Mouse (Mus musculus) neural tube, embryonic 12.5 days (tissue): ENCODE measurements at regions not wholly inside any gene's neighbourhood (a gene's known extent, or its start where the extent isn't known, plus 50 kb on each side); places are given as distances from the start of the nearest gene placed in this dataset.

ENCODE experiments used
- ATAC-seq: fragments of 200-750 bp; cut with Nextera tagmentation; 2 replicates; pipeline ENCODE4 v1.8.0; 2017; ENCODE audit warnings: low read depth, mild to moderate bottlenecking, moderate TSS enrichment, moderate library complexity; ENCODE audit not compliant: low FRiP score
- H3K27ac ChIP-seq: fragments of 300-500 bp; sonication (generic); 2 replicates; pipeline ENCODE4 v1.5.1; 2016
- H3K27me3 ChIP-seq: fragments of 300-500 bp; sonication (generic); replicated peaks from 2 replicates; pipeline ENCODE4 v1.6.1; 2016; ENCODE audit warnings: mild to moderate bottlenecking
- H3K36me3 ChIP-seq: fragments of 300-500 bp; sonication (generic); 2 replicates; pipeline ENCODE4 v1.6.1; 2016; ENCODE audit warnings: mild to moderate bottlenecking
- H3K4me1 ChIP-seq: fragments of 300-500 bp; sonication (generic); 2 replicates; pipeline ENCODE4 v1.6.1; 2016
- H3K4me2 ChIP-seq: fragments of 300-500 bp; sonication (generic); replicated peaks from 2 replicates; pipeline ENCODE4 v1.6.1; 2016; ENCODE audit warnings: mild to moderate bottlenecking
- H3K4me3 ChIP-seq: fragments of 300-500 bp; sonication (generic); 2 replicates; pipeline ENCODE4 v1.5.1; 2016
- H3K9ac ChIP-seq: fragments of 300-500 bp; sonication (generic); 2 replicates; pipeline ENCODE4 v1.6.1; 2016; ENCODE audit warnings: mild to moderate bottlenecking
- H3K9me3 ChIP-seq: fragments of 300-500 bp; sonication (generic); 2 replicates; pipeline ENCODE4 v1.6.1; 2016; ENCODE audit warnings: mild to moderate bottlenecking
- WGBS: fragments of 180-500 bp; shearing (Covaris S2); methylation state at CpG from one replicate; pipeline ENCODE4 v1.1.7; 2016; 5-methylcytosine and 5-hydroxymethylcytosine counted together

DNA sequence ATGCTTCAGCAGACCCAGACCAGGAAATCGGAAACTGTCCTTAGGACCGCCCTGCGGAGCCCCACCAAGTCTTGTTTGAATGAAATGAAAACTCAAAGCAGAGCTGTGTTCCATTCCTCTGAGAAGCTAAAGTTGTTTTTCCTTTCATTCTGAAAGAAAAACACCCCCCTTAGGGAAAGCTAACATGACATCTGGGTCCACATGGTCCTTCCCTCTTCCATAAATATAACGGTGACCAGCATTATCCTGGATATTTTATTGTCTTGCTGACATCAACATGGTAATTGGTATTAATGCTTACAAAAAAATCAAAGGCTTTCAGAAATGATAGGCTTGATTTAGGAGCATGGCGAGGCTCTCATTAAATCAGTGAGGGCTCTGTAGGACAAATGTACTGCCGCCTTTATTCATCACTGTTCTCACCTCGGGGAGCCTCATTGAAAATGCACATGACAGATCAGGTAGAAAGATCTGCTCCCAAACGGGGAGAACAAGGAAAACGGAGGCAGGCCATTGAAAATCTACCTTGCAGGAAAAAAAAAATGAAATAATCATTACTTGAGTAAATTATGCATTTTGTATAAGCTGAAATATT lies 381.0 kb upstream of the Klf12 start:
- no peak overlapping the region for H3K27ac ChIP-seq
- peak overlapping the region; percentile 12; the same call in 1 of the 2 replicates for H3K4me2 ChIP-seq
- no peak overlapping the region for H3K4me3 ChIP-seq

DNA sequence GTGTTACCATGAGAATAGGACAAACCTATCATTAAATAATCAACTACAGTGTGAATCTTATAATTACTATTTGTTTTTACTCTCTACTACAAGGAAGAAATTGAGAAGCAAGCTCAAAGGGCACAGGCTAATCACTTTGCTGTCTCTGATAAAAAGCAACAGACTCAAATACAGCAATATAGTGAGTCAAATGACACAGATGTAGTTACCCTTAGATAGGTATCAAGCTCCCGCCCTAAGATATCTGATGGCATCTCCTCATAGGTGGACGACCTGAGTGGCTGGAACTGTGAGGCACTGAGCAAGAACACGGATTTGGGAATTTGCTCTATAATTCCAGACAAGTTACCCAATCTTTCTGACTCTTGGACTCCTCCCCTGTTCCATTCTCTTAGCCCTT lies 379.7 kb upstream of the Klf12 start:
- Histone ChIP-seq H3K27ac (no peak overlapping the region), H3K4me1 (no peaks in the 10 kb centered on the region), H3K9me3 (no peaks in the 10 kb centered on the region), H3K27me3 (no peaks in the 10 kb centered on the region), H3K9ac (no peak overlapping the region), H3K4me3 (no peak overlapping the region), H3K4me2 (no peak overlapping the region), H3K36me3 (no peaks in the 10 kb centered on the region)
- ATAC-seq: no peak
- WGBS: 82% methylated on average over 3 of the region's 3 CpGs

More for the DNA sequence above, 381.0 kb upstream of the Klf12 start:
- Histone ChIP-seq H3K4me1 (no peaks in the 10 kb centered on the region), H3K27me3 (no peaks in the 10 kb centered on the region), H3K36me3 (no peaks in the 10 kb centered on the region), H3K9ac (no peak overlapping the region), H3K9me3 (no peaks in the 10 kb centered on the region)
- WGBS: 22% methylated on average over 9 of the region's 9 CpGs
- peak; percentile 63; the same call in 1 of the 2 replicates for ATAC-seq

DNA sequence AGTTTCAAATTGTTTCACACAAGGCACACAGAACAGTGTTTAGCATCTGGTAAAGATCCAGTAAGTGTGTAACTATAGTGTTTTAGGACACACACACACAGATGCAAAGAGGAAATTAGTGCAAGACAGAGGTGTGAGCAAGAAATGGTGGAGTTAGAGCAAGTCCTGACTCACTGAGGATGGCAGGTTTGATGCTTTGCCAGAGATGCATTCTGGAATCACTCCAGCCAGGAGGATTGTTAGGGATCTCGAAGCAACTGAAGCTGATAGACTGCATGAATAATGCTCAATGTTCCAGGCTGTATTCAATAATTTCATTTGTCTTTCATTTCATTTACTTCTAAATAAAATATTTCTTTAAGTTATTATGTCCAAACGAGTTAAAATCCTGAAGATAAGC lies 357.6 kb upstream of the Klf12 start:
- Histone ChIP-seq H3K9me3 (no peaks in the 10 kb centered on the region), H3K36me3 (no peaks in the 10 kb centered on the region), H3K27ac (no peak overlapping the region), H3K27me3 (no peaks in the 10 kb centered on the region), H3K9ac (no peak overlapping the region), H3K4me1 (no peaks in the 10 kb centered on the region), H3K4me2 (no peak overlapping the region), H3K4me3 (no peak overlapping the region)
- 79% methylated on average over 2 of the region's 2 CpGs for WGBS
- ATAC-seq: no peak

DNA sequence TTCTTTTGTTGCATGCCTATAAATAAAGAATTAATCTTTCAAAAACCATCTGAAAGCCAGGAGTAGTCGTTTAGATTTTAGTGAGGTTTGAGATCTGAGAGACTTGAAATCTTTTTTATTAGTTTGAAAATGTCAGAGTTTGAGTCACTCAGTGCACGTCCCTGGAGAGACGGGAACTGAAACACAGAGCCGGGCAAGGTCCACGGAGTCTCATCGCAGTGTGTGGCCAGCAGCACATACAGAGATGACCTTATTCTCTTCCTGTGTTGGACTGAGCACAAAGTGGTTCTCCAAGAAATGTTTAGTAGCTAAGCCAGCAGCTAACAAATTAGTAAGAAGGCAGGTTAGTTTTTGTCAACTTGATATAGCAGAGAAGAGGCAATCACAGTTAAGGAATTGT lies 350.0 kb upstream of the Klf12 start:
- Histone ChIP-seq H3K9me3 (no peaks in the 10 kb centered on the region), H3K36me3 (no peaks in the 10 kb centered on the region), H3K27ac (no peak overlapping the region), H3K9ac (no peak overlapping the region), H3K4me3 (no peak overlapping the region), H3K4me2 (no peak overlapping the region), H3K27me3 (no peaks in the 10 kb centered on the region), H3K4me1 (no peaks in the 10 kb centered on the region)
- 76% methylated on average over 6 of the region's 6 CpGs for WGBS
- no peak for ATAC-seq

DNA sequence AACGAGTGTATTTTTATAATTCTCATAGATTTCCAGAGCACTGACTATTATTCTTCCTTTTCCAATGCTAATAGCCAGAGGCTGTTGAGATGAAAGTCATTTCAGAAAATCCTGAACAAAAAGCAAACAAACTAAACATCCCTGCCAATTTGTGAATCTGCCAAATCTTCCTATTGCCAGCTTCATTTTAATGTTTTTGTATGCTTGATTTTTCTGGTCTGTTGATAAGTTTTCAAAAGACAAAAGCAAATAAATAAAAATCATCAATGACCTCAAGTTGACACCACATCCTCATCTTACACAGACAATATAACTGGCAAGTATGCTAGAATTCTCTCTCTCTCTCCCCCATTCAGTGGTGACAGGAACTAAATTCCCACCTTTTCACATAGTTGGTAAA lies 347.2 kb upstream of the Klf12 start:
- no peak overlapping the region for H3K9ac ChIP-seq
- no peaks in the 10 kb centered on the region for H3K9me3 ChIP-seq
- ATAC-seq: no peak
- H3K36me3 ChIP-seq: no peaks in the 10 kb centered on the region
- H3K27me3 ChIP-seq: no peaks in the 10 kb centered on the region
- H3K4me2 ChIP-seq: no peak overlapping the region
- H3K4me3 ChIP-seq: no peak overlapping the region
- no peaks in the 10 kb centered on the region for H3K4me1 ChIP-seq
- WGBS: 80% methylated on average over 1 of the region's 1 CpGs
- H3K27ac ChIP-seq: no peak overlapping the region

DNA sequence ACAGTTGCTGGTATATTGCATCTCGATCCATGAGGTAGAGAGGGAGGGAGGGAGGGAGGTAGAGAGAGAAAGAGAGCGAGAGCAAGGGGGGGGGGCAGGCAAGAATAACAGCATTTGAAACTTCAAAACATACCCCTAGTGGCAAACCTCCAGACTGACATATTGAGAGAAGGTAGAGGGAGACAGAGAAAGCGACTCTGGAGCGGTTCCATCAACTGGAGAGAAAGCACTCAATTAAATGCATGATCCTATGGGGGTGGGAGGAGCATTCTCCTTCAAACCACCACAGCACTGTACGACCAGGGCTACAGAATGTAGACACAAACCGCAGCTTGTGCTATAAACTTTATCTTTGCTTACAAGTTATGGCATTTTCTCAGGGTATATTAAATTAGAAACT lies 345.7 kb upstream of the Klf12 start:
- H3K27ac ChIP-seq: no peak overlapping the region
- H3K4me3 ChIP-seq: no peak overlapping the region
- ATAC-seq: no peak
- no peaks in the 10 kb centered on the region for H3K9me3 ChIP-seq
- no peak overlapping the region for H3K4me2 ChIP-seq
- no peaks in the 10 kb centered on the region for H3K4me1 ChIP-seq
- no peak overlapping the region for H3K9ac ChIP-seq
- H3K27me3 ChIP-seq: no peaks in the 10 kb centered on the region
- no peaks in the 10 kb centered on the region for H3K36me3 ChIP-seq
- WGBS: 67% methylated on average over 6 of the region's 6 CpGs

DNA sequence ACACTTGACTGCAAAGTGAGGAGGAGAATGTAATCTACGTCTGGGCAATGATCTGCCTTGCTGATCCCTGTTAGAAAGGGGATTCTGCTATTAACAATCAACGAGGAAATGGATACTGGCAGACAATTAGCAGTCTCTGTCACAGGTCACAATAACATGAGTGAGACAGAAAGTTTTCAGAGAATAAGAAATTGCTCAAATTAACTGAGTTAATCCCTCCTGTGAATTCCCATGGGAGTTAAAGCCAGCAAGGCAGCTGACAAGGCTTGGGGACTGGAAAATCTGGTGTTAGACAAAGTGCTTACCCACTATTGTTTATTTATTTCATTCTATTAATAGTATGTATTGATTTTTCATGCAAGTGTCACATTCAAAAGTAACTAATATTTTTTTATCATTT lies 343.0 kb upstream of the Klf12 start:
- Histone ChIP-seq H3K4me1 (no peaks in the 10 kb centered on the region), H3K9ac (no peak overlapping the region), H3K4me2 (no peak overlapping the region), H3K4me3 (no peak overlapping the region), H3K36me3 (no peaks in the 10 kb centered on the region), H3K27ac (no peak overlapping the region), H3K9me3 (no peaks in the 10 kb centered on the region), H3K27me3 (no peaks in the 10 kb centered on the region)
- ATAC-seq: no peak
- WGBS: 54% methylated on average over 2 of the region's 2 CpGs

DNA sequence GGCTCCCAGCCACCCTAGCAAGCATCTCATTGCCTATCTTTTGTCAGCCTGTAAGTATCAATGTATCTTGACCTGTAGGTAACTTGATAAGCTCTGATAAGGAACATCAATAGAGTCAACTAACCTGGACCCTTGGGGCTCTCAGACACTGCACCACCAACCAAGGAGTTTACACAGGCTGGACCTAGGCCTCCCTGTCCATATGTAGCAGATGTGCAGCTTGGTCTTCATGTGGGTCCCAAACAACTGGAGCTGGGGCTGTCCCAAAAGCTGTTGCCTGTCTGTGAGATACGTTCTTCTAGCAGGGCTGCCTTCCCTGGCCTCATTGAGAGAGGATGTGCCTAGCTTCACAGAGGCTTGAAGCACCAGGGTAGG lies 335.2 kb upstream of the Klf12 start:
- Histone ChIP-seq H3K27ac (no peak overlapping the region), H3K27me3 (no peaks in the 10 kb centered on the region), H3K4me1 (peaks cover 11% of the 10 kb centered on the region), H3K4me3 (no peak overlapping the region), H3K9ac (no peak overlapping the region), H3K9me3 (no peaks in the 10 kb centered on the region), H3K36me3 (no peaks in the 10 kb centered on the region), H3K4me2 (no peak overlapping the region)
- 61% methylated on average over 1 of the region's 1 CpGs for WGBS
- ATAC-seq: no peak

DNA sequence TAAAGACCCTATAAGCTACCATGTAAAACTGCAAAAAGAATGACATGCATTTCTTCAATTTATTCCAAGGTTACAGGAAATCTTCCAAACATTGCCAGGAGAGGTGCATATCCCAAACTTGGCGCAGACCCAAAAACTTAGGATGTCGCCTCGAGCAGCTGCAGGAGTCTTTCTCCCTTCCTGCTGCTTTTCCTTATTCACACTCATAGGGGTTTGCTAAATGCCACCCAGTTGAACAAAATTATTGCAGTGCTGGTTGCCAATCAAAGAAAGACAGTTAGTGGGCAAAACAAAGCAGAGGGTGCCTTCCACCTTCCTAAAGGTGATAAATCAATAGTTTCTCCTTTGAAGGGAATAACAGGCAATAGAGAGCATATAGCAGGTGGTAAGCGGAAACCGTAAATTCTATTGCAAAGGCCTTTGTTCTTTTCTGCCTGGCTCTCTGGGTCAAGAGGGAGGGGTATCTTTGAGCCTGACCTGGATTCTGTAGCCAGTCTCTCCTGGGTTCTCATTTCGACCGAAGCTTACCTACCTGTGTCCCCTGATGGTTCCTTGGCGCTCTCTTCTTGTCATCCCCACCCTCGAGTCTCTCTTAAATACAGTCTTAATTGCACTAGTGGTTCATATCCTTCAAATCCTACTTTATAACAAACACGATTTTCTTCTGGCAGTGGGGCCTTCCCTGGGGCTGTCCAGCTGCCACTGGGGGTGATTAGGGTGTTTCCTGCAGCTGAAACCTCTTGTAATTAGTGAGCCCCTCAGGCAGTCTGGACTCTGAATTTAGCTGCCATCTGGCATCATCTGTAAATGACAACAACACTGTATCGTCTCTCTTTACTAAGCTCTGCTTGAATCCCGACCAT lies 334.5 kb upstream of the Klf12 start:
- H3K4me2 ChIP-seq: no peak overlapping the region
- peak; percentile 91 for ATAC-seq
- H3K9me3 ChIP-seq: no peaks in the 10 kb centered on the region
- no peaks in the 10 kb centered on the region for H3K36me3 ChIP-seq
- H3K9ac ChIP-seq: no peak overlapping the region
- H3K27ac ChIP-seq: no peak overlapping the region
- H3K4me3 ChIP-seq: no peak overlapping the region
- H3K4me1 ChIP-seq: peaks cover 11% of the 10 kb centered on the region
- 26% methylated on average over 12 of the region's 12 CpGs for WGBS
- no peaks in the 10 kb centered on the region for H3K27me3 ChIP-seq

DNA sequence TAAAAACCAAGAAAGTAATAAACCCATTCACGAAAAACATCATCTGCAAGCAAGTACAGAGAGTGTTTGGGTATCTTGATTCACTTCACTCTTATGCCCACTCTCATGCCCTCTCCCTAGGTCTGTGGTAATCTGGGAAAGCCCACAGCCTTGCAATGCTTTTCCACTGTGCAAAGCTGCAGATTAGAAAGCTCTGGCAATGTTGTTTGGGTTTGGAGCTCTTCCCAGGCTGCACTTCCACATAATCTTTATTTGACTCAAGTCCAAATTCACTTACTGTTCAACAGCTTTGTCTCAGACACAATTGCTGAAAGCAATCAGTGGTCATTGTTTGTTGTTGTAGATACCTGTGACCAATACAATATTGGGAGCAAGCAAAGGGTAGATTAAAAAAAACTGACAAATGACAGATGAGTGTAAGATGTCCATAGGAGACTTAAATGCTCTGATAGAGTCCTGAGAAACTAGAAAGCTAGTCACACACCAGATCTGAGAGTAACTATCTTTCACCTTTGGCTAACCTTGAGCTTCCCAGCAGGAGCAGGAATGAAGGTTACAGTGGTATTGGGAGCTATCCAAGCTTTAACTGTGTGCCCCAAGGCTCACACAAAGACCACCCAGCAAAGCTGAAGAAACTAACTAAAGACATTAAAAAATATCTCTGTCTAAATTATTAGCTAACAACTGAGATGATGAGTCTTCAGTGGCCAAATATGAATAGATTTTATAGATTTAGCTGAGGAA lies 325.7 kb upstream of the Klf12 start:
- Histone ChIP-seq H3K27ac (no peak overlapping the region), H3K27me3 (no peaks in the 10 kb centered on the region), H3K4me2 (no peak overlapping the region), H3K4me3 (no peak overlapping the region), H3K36me3 (no peaks in the 10 kb centered on the region), H3K4me1 (no peaks in the 10 kb centered on the region), H3K9me3 (no peaks in the 10 kb centered on the region), H3K9ac (no peak overlapping the region)
- 87% methylated on average over 1 of the region's 1 CpGs for WGBS
- ATAC-seq: no peak

DNA sequence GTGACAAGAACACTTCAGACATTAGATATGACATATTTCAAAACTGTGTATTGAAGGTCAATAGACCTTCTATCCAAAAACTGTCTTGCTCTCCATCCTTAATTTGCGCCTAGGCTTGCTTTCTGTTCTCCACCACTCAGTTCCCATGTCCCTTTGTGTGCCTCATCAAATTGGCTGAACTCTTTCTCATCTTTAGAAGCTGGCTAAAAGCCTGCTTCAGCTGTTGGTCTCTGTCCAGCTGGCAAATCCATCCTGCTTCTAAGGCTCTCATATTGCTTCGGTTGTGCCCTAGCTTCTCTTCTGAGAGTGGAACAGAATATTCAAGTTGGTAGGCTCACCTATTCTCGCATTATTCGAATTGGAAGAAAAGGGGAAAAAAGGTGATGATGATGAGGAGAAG lies 322.6 kb upstream of the Klf12 start:
- Histone ChIP-seq H3K36me3 (no peaks in the 10 kb centered on the region), H3K27ac (no peak overlapping the region), H3K4me1 (no peaks in the 10 kb centered on the region), H3K9me3 (no peaks in the 10 kb centered on the region), H3K27me3 (no peaks in the 10 kb centered on the region), H3K4me2 (no peak overlapping the region), H3K9ac (no peak overlapping the region), H3K4me3 (no peak overlapping the region)
- WGBS: 91% methylated on average over 4 of the region's 4 CpGs
- ATAC-seq: no peak

DNA sequence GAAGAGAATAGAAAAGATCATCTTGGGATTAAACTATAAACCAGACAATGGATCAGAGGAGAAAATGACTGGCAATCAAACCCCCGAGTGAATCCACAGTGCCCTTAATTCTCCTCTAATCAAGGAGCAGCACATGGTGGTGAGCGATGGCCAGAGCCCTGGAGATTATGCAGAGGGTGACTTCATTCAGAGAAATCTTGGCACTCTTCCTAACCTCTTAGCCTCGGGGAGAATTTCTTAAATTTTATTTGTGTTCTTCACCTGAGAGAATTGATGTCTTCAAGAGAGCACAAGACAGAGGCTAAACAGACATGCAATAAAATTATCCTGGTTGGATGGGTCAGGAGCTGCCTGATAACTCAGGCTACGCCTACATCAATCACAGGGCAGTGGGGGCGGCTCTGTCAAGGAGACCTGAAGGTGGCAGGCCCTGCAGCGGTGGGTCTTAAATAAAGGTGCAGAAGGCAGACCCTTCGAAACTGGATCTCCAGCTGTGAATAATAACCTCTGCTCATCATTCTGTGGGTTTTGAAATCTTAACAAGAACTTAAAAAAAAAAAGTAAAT lies 316.5 kb upstream of the Klf12 start:
- Histone ChIP-seq H3K4me3 (no peak overlapping the region), H3K27me3 (no peaks in the 10 kb centered on the region), H3K4me1 (no peaks in the 10 kb centered on the region), H3K27ac (no peak overlapping the region), H3K4me2 (no peak overlapping the region), H3K9me3 (no peaks in the 10 kb centered on the region), H3K9ac (no peak overlapping the region), H3K36me3 (no peaks in the 10 kb centered on the region)
- ATAC-seq: peak; percentile 56; the same call in 1 of the 2 replicates
- 46% methylated on average over 7 of the region's 7 CpGs for WGBS
